Mouse (Mus musculus) limb, embryonic 10.5 days (tissue): ENCODE results near the gene Dctn2. TPM values are rescaled to one million over a fixed set of nuclear protein-coding genes. Genes with fewer than 3 reads are reported as not detected.

Experiments used
- DNase-seq: peaks from one replicate; pipeline ENCODE4 v3.0.0-alpha.2; 2017; ENCODE audit warnings: low spot score
- H3K27ac ChIP-seq: fragments of 300-500 bp; sonication (generic); 2 replicates; pipeline ENCODE4 v1.5.1; 2016; ENCODE audit warnings: mild to moderate bottlenecking
- H3K27me3 ChIP-seq: fragments of 300-500 bp; sonication (generic); 2 replicates; pipeline ENCODE4 v1.6.1; 2016; ENCODE audit warnings: low read depth, mild to moderate bottlenecking; ENCODE audit not compliant: poor library complexity, severe bottlenecking
- H3K36me3 ChIP-seq: fragments of 300-500 bp; sonication (generic); 2 replicates; pipeline ENCODE4 v1.6.1; 2016; ENCODE audit warnings: mild to moderate bottlenecking, moderate library complexity
- H3K4me1 ChIP-seq: fragments of 300-500 bp; sonication (generic); 2 replicates; pipeline ENCODE4 v1.6.1; 2016
- H3K4me3 ChIP-seq: fragments of 300-500 bp; sonication (generic); 2 replicates; pipeline ENCODE4 v1.5.1; 2016; ENCODE audit warnings: mild to moderate bottlenecking, moderate library complexity
- H3K9me3 ChIP-seq: fragments of 300-500 bp; sonication (generic); replicated peaks from 2 replicates; pipeline ENCODE4 v1.6.1; 2016; ENCODE audit warnings: mild to moderate bottlenecking
- WGBS: fragments of 180-500 bp; shearing (Covaris S2); methylation state at CpG from one replicate; pipeline ENCODE4 v1.1.7; 2016; 5-methylcytosine and 5-hydroxymethylcytosine counted together
- polyA plus RNA-seq: library from polyadenylated mRNA; unstranded; fragments of >200 nt; fragmentation: Nextera tagmentation; extraction: Ambion mirVana; gene quantifications from 2 replicates; pipeline ENCODE4 v1.2.1, GENCODE M21; 2016

Dctn2 gene
- polyA plus RNA-seq, 1 experiment from 2014 or later, result 194 TPM

DNA sequence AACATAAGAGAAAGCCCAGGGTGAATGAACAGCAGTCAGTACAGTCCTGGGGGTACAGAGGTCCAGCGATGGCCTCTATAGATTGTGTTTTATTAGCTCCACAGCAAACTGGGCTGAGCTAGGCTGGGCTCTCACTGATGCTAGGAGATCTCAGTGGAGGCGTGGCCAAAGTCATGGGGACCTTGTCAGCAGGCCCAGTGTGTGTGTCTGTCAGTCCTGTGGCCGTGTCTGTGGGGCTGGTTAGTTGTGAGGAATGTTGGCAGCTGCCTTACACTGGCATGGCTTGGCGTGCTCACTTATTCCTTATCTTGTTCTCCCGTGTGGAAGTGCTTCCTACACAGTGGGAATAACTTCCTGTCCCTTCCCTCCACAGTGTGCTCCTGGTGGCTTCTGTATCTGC lies 2.2 kb downstream of the Dctn2 start:
- no peak overlapping the region for H3K27ac ChIP-seq
- H3K9me3 ChIP-seq, result no peaks in the 10 kb centered on the region
- DNase-seq, result no peak
- H3K36me3 ChIP-seq, result peaks cover 61% of the 10 kb centered on the region
- H3K4me3 ChIP-seq, result no peak overlapping the region
- H3K4me1 ChIP-seq, result peaks cover 18% of the 10 kb centered on the region
- H3K27me3 ChIP-seq, result peaks cover 17% of the 10 kb centered on the region
- WGBS, result 84% methylated on average over 5 of the region's 5 CpGs

DNA sequence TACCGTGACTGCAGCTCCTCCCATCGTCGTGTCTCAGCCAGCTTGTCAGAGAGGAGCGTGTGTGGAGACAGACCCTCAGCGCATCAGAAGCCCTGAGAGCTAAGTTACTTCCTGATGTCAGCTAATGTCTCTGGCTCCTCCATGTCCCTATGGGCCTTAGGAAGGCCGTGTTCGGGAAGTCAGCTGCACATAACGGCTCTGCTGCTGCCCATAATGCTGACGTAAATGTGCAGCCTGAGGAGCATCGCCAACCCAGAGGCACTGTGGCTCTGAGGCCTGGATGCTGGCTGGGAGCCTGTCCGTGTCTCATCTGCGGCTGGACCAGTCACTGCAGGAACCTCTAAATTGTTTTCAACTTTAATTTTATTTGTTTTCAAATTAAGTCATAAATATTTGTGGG lies 2.9 kb downstream of the Dctn2 start:
- WGBS, result 89% methylated on average over 12 of the region's 12 CpGs
- Histone ChIP-seq H3K4me3 (no peak overlapping the region), H3K9me3 (no peaks in the 10 kb centered on the region), H3K4me1 (peaks cover 18% of the 10 kb centered on the region), H3K27me3 (peaks cover 10% of the 10 kb centered on the region), H3K36me3 (peaks cover 67% of the 10 kb centered on the region), H3K27ac (no peak overlapping the region)
- DNase-seq, result no peak

DNA sequence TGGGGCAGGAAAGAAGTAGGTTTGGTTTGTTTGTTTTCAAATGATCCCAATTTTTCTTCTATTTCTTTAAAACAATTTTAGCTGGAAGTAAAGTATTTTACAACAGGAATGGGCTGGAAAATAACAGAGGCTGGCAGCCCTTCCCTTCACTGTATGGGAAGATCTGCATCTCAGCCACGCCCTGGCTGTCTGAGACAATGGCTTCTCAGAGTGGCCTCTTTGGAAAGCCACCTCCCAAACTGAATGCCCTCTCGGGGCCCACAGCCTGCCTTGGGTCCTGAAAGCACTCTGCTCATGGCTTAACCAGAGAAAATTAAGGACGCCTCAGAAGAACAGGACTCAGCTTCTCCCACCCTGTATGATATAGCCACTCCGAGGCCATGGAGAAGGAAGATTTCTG lies 3.7 kb downstream of the Dctn2 start:
- DNase-seq, result no peak
- WGBS, result 87% methylated on average over 4 of the region's 4 CpGs
- H3K36me3 ChIP-seq, result peaks cover 76% of the 10 kb centered on the region

DNA sequence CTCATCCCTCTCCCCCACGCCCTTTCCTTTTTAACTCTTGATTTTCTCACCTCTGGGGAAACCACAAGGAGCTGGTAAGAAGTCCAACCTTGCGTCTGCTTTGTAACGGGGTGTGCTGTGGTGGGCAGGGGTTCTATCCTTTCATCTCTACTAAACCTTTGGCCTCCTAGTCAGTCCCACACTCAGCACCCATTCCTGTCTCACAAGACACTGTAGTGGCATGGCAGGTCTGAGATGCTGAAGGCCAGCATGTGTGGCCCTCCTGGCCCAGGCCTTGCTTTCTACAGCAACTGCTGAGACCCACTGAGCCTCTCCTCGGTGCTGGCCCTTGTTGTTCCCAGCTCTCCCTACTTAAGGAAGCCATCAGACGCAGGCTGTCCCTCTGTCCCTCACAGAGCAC lies 6.2 kb downstream of the Dctn2 start:
- Histone ChIP-seq H3K36me3 (peaks cover 100% of the 10 kb centered on the region), H3K27ac (no peak overlapping the region), H3K4me3 (no peak overlapping the region), H3K27me3 (no peaks in the 10 kb centered on the region), H3K4me1 (peaks cover 9% of the 10 kb centered on the region), H3K9me3 (no peaks in the 10 kb centered on the region)
- WGBS, result 93% methylated on average over 5 of the region's 5 CpGs
- no peak for DNase-seq

More for the DNA sequence above, 3.7 kb downstream of the Dctn2 start:
- Histone ChIP-seq H3K4me1 (peaks cover 18% of the 10 kb centered on the region), H3K27ac (no peak overlapping the region), H3K9me3 (no peaks in the 10 kb centered on the region), H3K4me3 (no peak overlapping the region), H3K27me3 (peaks cover 2% of the 10 kb centered on the region)

DNA sequence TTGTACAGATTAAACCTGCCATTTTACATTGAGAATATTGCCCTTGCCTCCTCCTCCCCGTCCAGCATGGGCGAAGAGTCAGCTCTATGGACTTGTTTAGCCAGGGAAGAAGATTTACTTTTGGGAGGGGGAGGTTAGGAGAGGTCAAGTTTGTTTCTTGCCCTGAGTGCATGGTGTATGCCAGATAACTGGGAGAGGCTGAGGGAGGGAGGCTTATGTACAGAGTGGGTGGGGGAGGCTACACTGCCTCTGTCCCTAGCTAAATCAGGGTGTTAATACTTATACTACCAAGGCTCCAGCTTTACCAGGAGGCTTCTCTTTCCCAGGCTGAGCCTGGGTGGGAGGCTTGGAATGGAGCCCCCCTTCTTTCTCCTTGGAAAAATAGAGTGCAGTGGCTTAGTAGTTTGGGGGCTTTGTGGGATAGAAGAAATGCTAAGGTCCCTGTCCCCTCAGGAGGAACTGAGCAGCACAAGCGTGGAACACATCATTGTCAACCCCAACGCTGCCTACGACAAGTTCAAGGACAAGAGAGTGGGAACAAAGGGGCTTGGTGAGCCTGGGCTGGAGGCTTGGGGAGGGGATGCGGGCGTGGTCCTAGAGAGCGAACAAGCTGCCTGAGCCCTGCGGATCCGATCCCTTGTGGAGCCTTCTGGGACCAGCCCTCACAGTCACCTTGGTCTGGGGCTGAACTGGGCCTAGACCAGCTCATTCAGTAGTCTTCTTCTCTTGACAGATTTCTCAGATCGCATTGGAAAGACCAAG lies 8.3 kb downstream of the Dctn2 start:
- Histone ChIP-seq H3K36me3 (peaks cover 100% of the 10 kb centered on the region), H3K27ac (no peak overlapping the region), H3K4me3 (no peak overlapping the region), H3K27me3 (no peaks in the 10 kb centered on the region), H3K4me1 (no peaks in the 10 kb centered on the region), H3K9me3 (no peaks in the 10 kb centered on the region)
- no peak for DNase-seq
- WGBS, result 88% methylated on average over 11 of the region's 11 CpGs

DNA sequence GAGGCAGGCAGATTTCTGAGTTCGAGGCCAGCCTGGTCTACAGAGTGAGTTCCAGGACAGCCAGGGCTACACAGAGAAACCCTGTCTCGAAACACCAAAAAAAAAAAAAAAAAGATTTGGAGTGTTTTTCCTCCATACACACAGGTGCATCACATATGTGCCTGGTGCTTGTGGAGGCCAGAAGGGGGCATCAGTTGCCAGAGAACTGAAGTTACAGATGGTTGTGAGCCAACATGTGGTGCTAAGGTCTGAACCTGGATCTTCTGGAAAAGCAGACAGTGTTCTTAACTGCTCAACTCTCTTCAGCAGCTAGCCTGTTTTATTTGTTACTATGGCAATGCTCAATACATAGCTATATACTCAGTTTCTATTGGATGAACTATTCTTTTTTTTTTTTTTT lies 13.6 kb downstream of the Dctn2 start:
- Histone ChIP-seq H3K9me3 (no peaks in the 10 kb centered on the region), H3K27ac (no peak overlapping the region), H3K36me3 (peaks cover 100% of the 10 kb centered on the region), H3K27me3 (no peaks in the 10 kb centered on the region), H3K4me3 (no peak overlapping the region), H3K4me1 (peaks cover 4% of the 10 kb centered on the region; the same call in 1 of the 2 replicates)
- DNase-seq, result no peak
- WGBS, result 100% methylated on average over 2 of the region's 2 CpGs

DNA sequence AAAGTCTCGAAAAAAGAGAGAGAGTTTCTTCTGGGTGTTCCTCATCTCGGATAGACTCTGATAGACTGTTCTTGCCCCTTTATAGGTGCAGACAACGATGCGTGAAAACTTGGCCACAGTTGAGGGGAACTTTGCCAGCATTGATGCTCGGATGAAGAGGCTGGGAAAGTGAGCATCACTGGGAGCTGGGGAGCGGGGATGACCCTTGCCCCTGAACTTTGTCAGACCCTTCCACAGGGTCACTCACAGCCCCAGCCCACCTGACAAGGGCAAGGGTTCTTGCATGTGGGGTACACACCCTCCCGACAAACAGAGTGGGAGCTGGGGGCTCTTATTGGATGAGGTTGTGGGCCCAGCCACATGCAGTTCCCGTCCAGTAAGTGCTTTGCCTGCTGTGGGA lies 15.1 kb downstream of the Dctn2 start:
- no peaks in the 10 kb centered on the region for H3K9me3 ChIP-seq
- H3K27me3 ChIP-seq, result no peaks in the 10 kb centered on the region
- DNase-seq, result no peak
- H3K36me3 ChIP-seq, result peaks cover 100% of the 10 kb centered on the region
- H3K4me3 ChIP-seq, result no peak overlapping the region
- 92% methylated on average over 8 of the region's 8 CpGs for WGBS
- H3K4me1 ChIP-seq, result peaks cover 20% of the 10 kb centered on the region
- no peak overlapping the region for H3K27ac ChIP-seq

DNA sequence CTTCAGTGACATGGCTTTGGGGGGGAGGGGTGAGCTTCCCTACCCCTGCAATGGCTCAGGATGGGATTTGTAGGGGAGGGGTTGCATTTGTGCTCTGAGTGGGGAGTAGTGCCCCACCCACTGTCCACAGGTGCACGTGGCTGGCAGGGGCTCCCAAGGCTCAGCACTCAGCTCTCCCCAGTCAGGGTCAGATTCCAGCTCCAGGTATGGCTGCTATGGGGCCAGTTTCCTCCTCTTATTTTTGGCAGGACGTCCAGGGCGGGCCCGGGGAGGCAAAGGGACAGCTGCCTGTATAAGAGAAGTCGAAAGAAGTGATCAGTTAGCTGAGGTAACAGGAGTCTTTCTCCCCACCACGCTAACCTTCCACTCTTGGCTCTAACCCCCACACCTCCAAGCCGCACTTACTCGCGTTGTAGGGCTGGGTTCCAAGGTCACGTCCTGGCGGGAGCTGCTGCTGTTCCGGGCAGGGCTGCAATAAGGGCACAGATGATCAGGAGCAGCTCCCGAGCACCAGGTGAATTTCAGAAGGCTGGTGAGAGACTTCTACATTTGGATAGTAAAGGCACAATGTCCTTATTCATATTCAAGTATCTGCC lies 16.6 kb downstream of the Dctn2 start:
- 90% methylated on average over 13 of the region's 13 CpGs for WGBS
- Histone ChIP-seq H3K27ac (no peak overlapping the region), H3K4me1 (peaks cover 34% of the 10 kb centered on the region), H3K36me3 (peaks cover 97% of the 10 kb centered on the region), H3K9me3 (no peaks in the 10 kb centered on the region), H3K27me3 (no peaks in the 10 kb centered on the region), H3K4me3 (no peak overlapping the region)
- no peak for DNase-seq

DNA sequence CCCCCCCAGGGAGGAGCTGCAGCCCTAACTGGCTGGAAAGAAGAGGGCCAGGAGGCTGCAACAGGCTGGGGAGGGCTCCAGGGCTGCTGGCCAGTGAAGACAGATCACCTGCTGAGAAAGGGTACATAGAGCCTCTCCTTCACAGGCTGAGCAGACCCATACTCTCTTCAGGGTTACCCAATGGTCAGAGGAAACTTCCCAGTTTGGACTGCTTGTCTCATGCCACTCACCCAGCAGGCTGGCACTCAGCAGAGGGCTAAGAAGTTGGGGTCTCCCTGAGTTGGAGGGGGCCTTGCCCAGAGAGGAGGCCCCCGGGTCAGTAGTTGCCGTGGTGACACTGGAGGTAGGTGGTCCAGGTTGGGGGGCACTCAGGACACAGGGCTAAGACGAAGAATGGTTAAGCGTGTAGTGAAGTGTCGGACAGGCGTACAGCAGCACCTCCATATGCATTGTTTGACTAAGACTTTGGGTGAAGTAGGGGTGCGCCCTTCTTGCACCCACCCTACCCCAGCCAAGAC lies 18.0 kb downstream of the Dctn2 start:
- 0 out of 2 replicates have a peak overlapping the region, but pooled peaks have one; percentile 2 for H3K4me3 ChIP-seq
- H3K9me3 ChIP-seq, result no peaks in the 10 kb centered on the region
- peaks cover 42% of the 10 kb centered on the region for H3K4me1 ChIP-seq
- no peak overlapping the region for H3K27ac ChIP-seq
- H3K36me3 ChIP-seq, result peaks cover 83% of the 10 kb centered on the region
- no peak for DNase-seq
- no peaks in the 10 kb centered on the region for H3K27me3 ChIP-seq
- WGBS, result 94% methylated on average over 7 of the region's 7 CpGs

DNA sequence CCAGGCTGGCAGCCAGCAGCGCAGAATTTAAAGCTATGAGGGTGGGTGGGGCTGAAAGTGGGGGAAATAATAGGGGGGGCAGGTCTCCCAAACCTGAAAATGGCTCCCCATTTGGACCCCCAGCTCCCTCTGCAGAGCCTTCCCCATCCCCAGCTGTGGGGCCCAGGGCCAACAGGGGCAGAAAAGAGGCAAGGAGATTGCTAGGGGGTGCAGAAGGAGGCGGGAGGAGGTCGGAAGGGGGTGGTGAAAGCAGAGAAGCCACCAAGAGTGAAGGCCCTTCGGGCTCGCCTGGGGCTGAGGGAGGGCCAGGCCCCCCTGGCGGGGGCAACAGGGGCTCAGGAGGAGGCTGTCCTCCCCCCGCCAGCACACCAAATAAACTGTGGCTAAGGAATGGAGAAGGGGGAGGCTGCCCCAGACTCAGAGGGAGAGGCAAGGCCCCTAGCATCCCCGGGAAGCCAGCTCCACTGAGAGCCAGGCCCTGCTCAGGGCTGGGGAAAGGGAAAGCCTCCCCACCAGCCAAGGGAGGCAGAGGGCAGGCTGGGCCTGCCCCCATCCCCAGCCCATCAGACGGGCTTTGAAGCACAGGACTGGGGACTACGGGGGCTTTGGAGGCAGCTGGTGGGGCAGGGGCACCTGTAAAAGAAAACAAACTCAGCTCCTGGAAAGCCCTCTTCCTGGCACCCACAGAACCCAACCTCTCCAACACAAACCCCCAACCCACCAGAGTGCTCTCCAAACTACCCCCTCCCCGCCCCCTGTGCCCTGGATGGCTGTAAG lies 18.7 kb downstream of the Dctn2 start:
- Histone ChIP-seq H3K9me3 (no peaks in the 10 kb centered on the region), H3K4me3 (peak overlapping the region; percentile 20; the same call in 1 of the 2 replicates), H3K36me3 (peaks cover 75% of the 10 kb centered on the region), H3K27me3 (no peaks in the 10 kb centered on the region), H3K27ac (0 out of 2 replicates have a peak overlapping the region, but pooled peaks have one; percentile 31), H3K4me1 (peaks cover 49% of the 10 kb centered on the region)
- 82% methylated on average over 11 of the region's 11 CpGs for WGBS
- DNase-seq, result no peak

DNA sequence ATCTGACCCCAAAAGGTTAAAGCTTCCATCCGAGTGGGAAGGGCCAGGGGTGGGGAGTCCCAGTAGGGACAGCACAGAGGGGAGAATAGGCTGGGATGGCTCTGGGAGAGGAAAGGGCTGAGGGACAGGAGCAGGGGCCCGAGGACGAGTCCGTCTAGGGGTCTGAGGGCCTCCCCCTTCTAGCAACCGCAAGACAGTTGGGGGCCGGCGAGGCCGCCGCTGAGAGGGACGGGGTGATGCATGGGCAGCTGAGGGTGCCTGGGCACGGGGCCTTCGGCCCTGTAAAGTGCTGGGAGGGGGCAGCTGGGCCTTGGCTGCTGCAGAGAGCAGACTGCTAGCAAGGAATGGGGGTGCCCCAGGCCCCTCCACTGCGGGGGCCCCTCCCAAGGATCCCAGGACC lies 19.5 kb downstream of the Dctn2 start:
- Histone ChIP-seq H3K36me3 (peaks cover 68% of the 10 kb centered on the region), H3K4me1 (peaks cover 54% of the 10 kb centered on the region), H3K9me3 (no peaks in the 10 kb centered on the region), H3K27ac (peak overlapping the region; percentile 26; the same call in 1 of the 2 replicates), H3K27me3 (no peaks in the 10 kb centered on the region), H3K4me3 (peak overlapping the region; percentile 20; the same call in 1 of the 2 replicates)
- no peak for DNase-seq
- WGBS, result 78% methylated on average over 13 of the region's 13 CpGs

DNA sequence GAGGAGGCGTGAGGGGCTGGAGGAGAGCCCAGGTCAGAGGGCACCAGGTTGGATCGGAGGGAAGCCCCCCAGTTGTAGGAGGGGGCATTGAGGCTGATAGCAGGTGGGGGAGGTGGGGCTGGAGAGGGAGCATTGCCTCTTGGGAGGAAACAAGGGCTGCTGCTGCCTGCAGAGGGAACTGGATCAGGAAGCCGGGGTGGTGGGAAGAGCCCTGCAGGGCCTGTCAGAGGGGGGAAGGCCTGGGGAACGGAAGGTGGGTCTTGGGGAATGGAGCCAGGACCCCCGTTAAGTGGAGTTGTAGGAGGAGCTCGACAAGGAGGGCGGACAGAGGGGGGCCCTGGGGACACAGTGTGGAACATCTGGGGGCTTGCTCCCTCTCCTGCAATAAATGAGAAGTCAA lies 20.0 kb downstream of the Dctn2 start:
- WGBS, result 85% methylated on average over 7 of the region's 7 CpGs
- H3K36me3 ChIP-seq, result peaks cover 63% of the 10 kb centered on the region
- H3K4me3 ChIP-seq, result peak overlapping the region; percentile 20; the same call in 1 of the 2 replicates
- peaks cover 57% of the 10 kb centered on the region for H3K4me1 ChIP-seq
- DNase-seq, result no peak
- peak overlapping the region; percentile 21; the same call in 1 of the 2 replicates for H3K27ac ChIP-seq
- no peaks in the 10 kb centered on the region for H3K9me3 ChIP-seq
- no peaks in the 10 kb centered on the region for H3K27me3 ChIP-seq
